Mouse (Mus musculus) layer of hippocampus, adult 18-20 months (tissue): Measurements from ENCODE around the gene Gcc1. TPM values are rescaled to one million over a fixed set of nuclear protein-coding genes. Genes with fewer than 3 reads are reported as not detected.

Experiments used
- total RNA-seq, 2 experiments: library from RNA; stranded (reverse); gene quantifications; 2 replicates each; pipeline ENCODE4 v1.2.3; 2021

Gcc1 gene
- total RNA-seq, 2 experiments from 2014 or later: 18.3 to 20.8 TPM

Other genes starting within 250 kb of the Gcc1 start
- 10 to 100 TPM; 26.0 to 26.6 TPM for gene Zfp800, start 30.4 kb downstream of the Gcc1 start, total RNA-seq
- gene Arf5, start 4.8 kb downstream of the Gcc1 start, total RNA-seq: 100 to 1,000 TPM; 258 to 267 TPM
- gene Fscn3, start 601 bp downstream of the Gcc1 start, total RNA-seq: not detected
- not detected for gene Pax4, start 21.0 kb upstream of the Gcc1 start, total RNA-seq
- gene Snd1, start 46.7 kb upstream of the Gcc1 start, total RNA-seq: 100 to 1,000 TPM; 115 to 117 TPM